Mouse (Mus musculus) cortical plate, adult 2 months (tissue): ENCODE results near the gene Zswim4.

Experiments used
- CTCF ChIP-seq: fragments of 200-500 bp; IDR thresholded peaks from 2 replicates; pipeline ENCODE4 v1.5.1; 2011; ENCODE audit warnings: mild to moderate bottlenecking, control low read depth, low read length; ENCODE audit not compliant: insufficient read depth; ENCODE audit errors: extremely low read depth
- POLR2A ChIP-seq: fragments of 200-500 bp; IDR thresholded peaks from 2 replicates; pipeline ENCODE4 v1.6.1; 2011; ENCODE audit warnings: mild to moderate bottlenecking, low read length, control low read depth; ENCODE audit not compliant: insufficient read depth; ENCODE audit errors: extremely low read depth

DNA sequence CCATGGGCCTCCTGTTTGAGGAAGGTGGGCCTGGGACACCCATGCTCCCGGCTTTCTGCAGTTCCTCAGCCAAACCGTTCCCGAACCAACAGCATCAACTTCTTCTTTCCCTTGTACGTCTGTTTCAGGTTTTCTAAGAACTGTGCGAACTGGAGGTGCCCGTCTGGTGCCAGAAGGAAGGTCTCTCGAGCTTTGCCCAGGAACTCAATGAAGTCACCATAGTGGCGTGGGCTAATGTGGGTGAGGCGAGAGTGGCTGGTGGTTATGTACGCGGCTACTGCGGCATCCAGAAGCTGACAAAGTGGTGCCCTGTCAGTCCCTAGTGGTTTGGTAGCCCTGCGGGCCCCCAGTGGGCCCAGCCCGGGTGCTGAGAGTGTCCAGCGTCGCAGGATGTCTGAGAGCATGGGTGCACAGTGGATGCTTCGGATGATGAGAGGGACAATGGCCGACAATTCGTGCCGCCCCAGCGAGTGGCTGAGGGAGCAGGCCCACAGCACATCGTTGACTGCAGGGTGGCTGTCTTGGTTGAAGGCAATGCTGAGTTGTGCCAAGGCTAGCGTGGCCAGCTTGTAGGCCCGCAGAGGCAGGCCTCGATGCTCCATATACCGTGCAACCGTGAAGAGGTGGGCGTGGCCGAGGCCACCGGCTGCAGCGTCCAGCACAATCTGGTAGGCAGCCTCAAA, 24.8 kb downstream of the Zswim4 start:
- TF ChIP-seq CTCF = no peak
- TF ChIP-seq POLR2A = no peak
